Mouse (Mus musculus): Measurements from ENCODE around the gene Csrp1.

- TF ChIP-seq GATA1 (IDR thresholded peaks at IDR 0.05; ENCODE audit: low read length) (no peak), TAL1 (IDR thresholded peaks at IDR 0.05; ENCODE audit: low read length) (no peak)
Observed at GRCm38 (mm10) chr1:135681122-135681521, 38.7 kb upstream of the Csrp1 start.

Data from erythroblast, embryonic 14.5 days (primary cell).